Mouse (Mus musculus) kidney, postnatal 0 days (tissue): ENCODE results near the gene B3gnt5. TPM values are rescaled to one million over a fixed set of nuclear protein-coding genes. Genes with fewer than 3 reads are reported as not detected.

Experiments
- ATAC-seq: fragments of 200-750 bp; cut with Nextera tagmentation; replicated peaks from 2 replicates; pipeline ENCODE4 v1.8.0; 2017; ENCODE audit warnings: low read depth, moderate number of reproducible peaks, moderate TSS enrichment, moderate library complexity; ENCODE audit not compliant: low FRiP score
- DNase-seq: peaks from one replicate; pipeline ENCODE4 v3.0.0-alpha.2; 2016; ENCODE audit warnings: low spot score
- H3K27ac ChIP-seq: fragments of 300-500 bp; sonication (generic); 2 replicates; pipeline ENCODE4 v1.5.1; 2014; ENCODE audit warnings: mild to moderate bottlenecking
- H3K27me3 ChIP-seq: fragments of 300-500 bp; sonication (generic); 2 replicates; pipeline ENCODE4 v1.6.1; 2014; ENCODE audit warnings: low read length, mixed read lengths; ENCODE audit not compliant: insufficient read depth
- H3K36me3 ChIP-seq: fragments of 300-500 bp; sonication (generic); 2 replicates; pipeline ENCODE4 v1.6.1; 2014; ENCODE audit warnings: low read length, mixed read lengths; ENCODE audit not compliant: insufficient read depth
- H3K4me1 ChIP-seq: fragments of 300-500 bp; sonication (generic); replicated peaks from 2 replicates; pipeline ENCODE4 v1.6.1; 2014; ENCODE audit warnings: antibody characterized with exemption, low read length, mixed read lengths; ENCODE audit not compliant: insufficient read depth
- H3K4me2 ChIP-seq: fragments of 300-500 bp; sonication (generic); 2 replicates; pipeline ENCODE4 v1.6.1; 2014; ENCODE audit warnings: mild to moderate bottlenecking, low read length, moderate library complexity, mixed read lengths
- H3K4me3 ChIP-seq: fragments of 300-500 bp; sonication (generic); replicated peaks from 2 replicates; pipeline ENCODE4 v1.5.1; 2014; ENCODE audit warnings: low read depth, low read length
- H3K9ac ChIP-seq: fragments of 300-500 bp; sonication (generic); 2 replicates; pipeline ENCODE4 v1.6.1; 2014; ENCODE audit warnings: low read depth, low read length
- H3K9me3 ChIP-seq: fragments of 300-500 bp; sonication (generic); replicated peaks from 2 replicates; pipeline ENCODE4 v1.6.1; 2016; ENCODE audit warnings: low read length, inconsistent platforms, mixed read lengths
- CTCF ChIP-seq: IDR thresholded peaks from 2 replicates; pipeline ENCODE4 v1.5.1; 2016; ENCODE audit warnings: antibody characterized with exemption, low read depth, mild to moderate bottlenecking, moderate library complexity
- WGBS: fragments of 180-500 bp; shearing (Covaris S2); extraction: QIAGEN DNeasy Blood & Tissue Kit; methylation state at CpG from one replicate; pipeline ENCODE4 v1.1.7; 2014; 5-methylcytosine and 5-hydroxymethylcytosine counted together
- polyA plus RNA-seq: library from polyadenylated mRNA; unstranded; fragments of >200 nt; fragmentation: Nextera tagmentation; extraction: Ambion mirVana; gene quantifications from 2 replicates; pipeline ENCODE4 v1.2.1, GENCODE M21; 2015

B3gnt5 gene
- polyA plus RNA-seq, 1 experiment from 2014 or later = 4.6 TPM

GRCm38 (mm10) chr16:19766107-19766506 is 6.1 kb downstream of the B3gnt5 start:
- H3K27me3 ChIP-seq = no peaks in the 10 kb centered on the region
- 0 out of 2 replicates have a peak, but pooled peaks cover under 1% of the 10 kb centered on the region for H3K4me1 ChIP-seq
- no peak overlapping the region for H3K9ac ChIP-seq
- H3K36me3 ChIP-seq = no peaks in the 10 kb centered on the region
- WGBS = 98% methylated on average over 3 of the region's 3 CpGs
- DNase-seq (no peak), ATAC-seq (no peak)
- H3K9me3 ChIP-seq = no peaks in the 10 kb centered on the region
- H3K4me3 ChIP-seq = no peak overlapping the region
- no peak for TF ChIP-seq CTCF
- H3K4me2 ChIP-seq = no peak overlapping the region
- no peak overlapping the region for H3K27ac ChIP-seq

- H3K36me3 ChIP-seq = no peaks in the 10 kb centered on the region
- no peaks in the 10 kb centered on the region for H3K27me3 ChIP-seq
- H3K4me3 ChIP-seq = no peak overlapping the region
- WGBS = 94% methylated on average over 5 of the region's 5 CpGs
- H3K4me1 ChIP-seq = no peaks in the 10 kb centered on the region
- H3K9me3 ChIP-seq = no peaks in the 10 kb centered on the region
- no peak overlapping the region for H3K4me2 ChIP-seq
- no peak for TF ChIP-seq CTCF
- no peak for ATAC-seq
- no peak overlapping the region for H3K9ac ChIP-seq
- no peak for DNase-seq
- no peak overlapping the region for H3K27ac ChIP-seq
Measured at GRCm38 (mm10) chr16:19768046-19768445, 8.0 kb downstream of the B3gnt5 start.

- no peak for ATAC-seq
- DNase-seq = no peak
- no peaks in the 10 kb centered on the region for H3K27me3 ChIP-seq
- H3K9ac ChIP-seq = no peak overlapping the region
- H3K4me1 ChIP-seq = no peaks in the 10 kb centered on the region
- no peaks in the 10 kb centered on the region for H3K9me3 ChIP-seq
- H3K4me3 ChIP-seq = no peak overlapping the region
- H3K4me2 ChIP-seq = no peak overlapping the region
- no peak overlapping the region for H3K27ac ChIP-seq
- no peak for TF ChIP-seq CTCF
- H3K36me3 ChIP-seq = no peaks in the 10 kb centered on the region
Measured at GRCm38 (mm10) chr16:19772013-19772412, 12.0 kb downstream of the B3gnt5 start.

GRCm38 (mm10) chr16:19786386-19787090 is 26.5 kb downstream of the B3gnt5 start:
- H3K9ac ChIP-seq = no peak overlapping the region
- ATAC-seq (no peak), DNase-seq (no peak)
- no peak for TF ChIP-seq CTCF
- H3K36me3 ChIP-seq = no peaks in the 10 kb centered on the region
- H3K27me3 ChIP-seq = no peaks in the 10 kb centered on the region
- no peaks in the 10 kb centered on the region for H3K4me1 ChIP-seq
- no peaks in the 10 kb centered on the region for H3K9me3 ChIP-seq
- H3K4me3 ChIP-seq = no peak overlapping the region
- 67% methylated on average over 12 of the region's 12 CpGs for WGBS
- H3K27ac ChIP-seq = no peak overlapping the region
- H3K4me2 ChIP-seq = no peak overlapping the region

- 67% methylated on average over 2 of the region's 2 CpGs for WGBS
- Histone ChIP-seq H3K9me3 (no peaks in the 10 kb centered on the region), H3K4me1 (no peaks in the 10 kb centered on the region), H3K4me3 (no peak overlapping the region), H3K36me3 (no peaks in the 10 kb centered on the region), H3K27me3 (no peaks in the 10 kb centered on the region), H3K9ac (no peak overlapping the region), H3K4me2 (no peak overlapping the region), H3K27ac (no peak overlapping the region)
- no peak for TF ChIP-seq CTCF
- ATAC-seq = no peak
- no peak for DNase-seq
Measured at GRCm38 (mm10) chr16:19789914-19790313, 29.9 kb downstream of the B3gnt5 start.

GRCm38 (mm10) chr16:19818801-19819200 is 58.8 kb downstream of the B3gnt5 start:
- no peak overlapping the region for H3K9ac ChIP-seq
- H3K4me1 ChIP-seq = no peaks in the 10 kb centered on the region
- no peak overlapping the region for H3K27ac ChIP-seq
- 68% methylated on average over 2 of the region's 2 CpGs for WGBS
- no peak for TF ChIP-seq CTCF
- no peak overlapping the region for H3K4me3 ChIP-seq
- H3K9me3 ChIP-seq = no peaks in the 10 kb centered on the region
- H3K36me3 ChIP-seq = no peaks in the 10 kb centered on the region
- DNase-seq (no peak), ATAC-seq (no peak)
- H3K27me3 ChIP-seq = no peaks in the 10 kb centered on the region
- no peak overlapping the region for H3K4me2 ChIP-seq

Other genes with a start within 250 kb of the B3gnt5 start
- not detected in 2 replicates for gene Olfr167, start 237.9 kb upstream of the B3gnt5 start, polyA plus RNA-seq
- not detected in 2 replicates for gene Olfr168, start 224.7 kb upstream of the B3gnt5 start, polyA plus RNA-seq
- not detected in 2 replicates for gene Olfr169, start 188.4 kb upstream of the B3gnt5 start, polyA plus RNA-seq
- gene Olfr170, start 148.3 kb upstream of the B3gnt5 start, polyA plus RNA-seq = not detected in 2 replicates
- not detected in 2 replicates for gene Olfr171, start 130.3 kb upstream of the B3gnt5 start, polyA plus RNA-seq
- gene Lamp3, start 53.8 kb upstream of the B3gnt5 start, polyA plus RNA-seq = 0.08 TPM in 2 replicates
- gene Klhl6, start 222.8 kb downstream of the B3gnt5 start, polyA plus RNA-seq = 12.2 and 16.0 TPM in 2 replicates